Mouse (Mus musculus) forebrain, embryonic 16.5 days (tissue): ENCODE measurements around the gene Hexim2. TPM values are rescaled to one million over a fixed set of nuclear protein-coding genes. Genes with fewer than 3 reads are reported as not detected.

Experiments
- ATAC-seq: fragments of 200-750 bp; cut with Nextera tagmentation; 2 replicates; pipeline ENCODE4 v1.8.0; 2017; ENCODE audit warnings: mild to moderate bottlenecking, moderate library complexity
- H3K27ac ChIP-seq: fragments of 300-500 bp; sonication (generic); 2 replicates; pipeline ENCODE4 v1.5.1; 2014; ENCODE audit warnings: low read length, control low read depth
- H3K27me3 ChIP-seq: fragments of 300-500 bp; sonication (generic); replicated peaks from 2 replicates; pipeline ENCODE4 v1.6.1; 2014; ENCODE audit warnings: low read length; ENCODE audit not compliant: control insufficient read depth, insufficient read depth
- H3K36me3 ChIP-seq: fragments of 300-500 bp; sonication (generic); 2 replicates; pipeline ENCODE4 v1.6.1; 2014; ENCODE audit not compliant: control insufficient read depth, insufficient read depth
- H3K4me1 ChIP-seq: fragments of 300-500 bp; sonication (generic); replicated peaks from 2 replicates; pipeline ENCODE4 v1.6.1; 2014; ENCODE audit warnings: low read length; ENCODE audit not compliant: control insufficient read depth, insufficient read depth
- H3K4me2 ChIP-seq: fragments of 300-500 bp; sonication (generic); 2 replicates; pipeline ENCODE4 v1.6.1; 2014; ENCODE audit warnings: mild to moderate bottlenecking, low read length, control low read depth
- H3K4me3 ChIP-seq: fragments of 300-500 bp; sonication (generic); replicated peaks from 2 replicates; pipeline ENCODE4 v1.5.1; 2014; ENCODE audit warnings: mild to moderate bottlenecking, low read length, control low read depth
- H3K9ac ChIP-seq: fragments of 300-500 bp; sonication (generic); replicated peaks from 2 replicates; pipeline ENCODE4 v1.6.1; 2014; ENCODE audit warnings: low read depth, low read length, control low read depth
- H3K9me3 ChIP-seq: fragments of 300-500 bp; sonication (generic); 2 replicates; pipeline ENCODE4 v1.6.1; 2016; ENCODE audit warnings: low read length; ENCODE audit not compliant: control insufficient read depth
- WGBS: fragments of 180-500 bp; shearing (Covaris S2); extraction: QIAGEN DNeasy Blood & Tissue Kit; methylation state at CpG from one replicate; pipeline ENCODE4 v1.1.7; 2014; 5-methylcytosine and 5-hydroxymethylcytosine counted together
- polyA plus RNA-seq: library from polyadenylated mRNA; unstranded; fragments of >200 nt; fragmentation: Nextera tagmentation; extraction: Ambion mirVana; gene quantifications from 2 replicates; pipeline ENCODE4 v1.2.1, GENCODE M21; 2015

Hexim2 gene
- polyA plus RNA-seq, 1 experiment from 2014 or later = 25.9 TPM

DNA sequence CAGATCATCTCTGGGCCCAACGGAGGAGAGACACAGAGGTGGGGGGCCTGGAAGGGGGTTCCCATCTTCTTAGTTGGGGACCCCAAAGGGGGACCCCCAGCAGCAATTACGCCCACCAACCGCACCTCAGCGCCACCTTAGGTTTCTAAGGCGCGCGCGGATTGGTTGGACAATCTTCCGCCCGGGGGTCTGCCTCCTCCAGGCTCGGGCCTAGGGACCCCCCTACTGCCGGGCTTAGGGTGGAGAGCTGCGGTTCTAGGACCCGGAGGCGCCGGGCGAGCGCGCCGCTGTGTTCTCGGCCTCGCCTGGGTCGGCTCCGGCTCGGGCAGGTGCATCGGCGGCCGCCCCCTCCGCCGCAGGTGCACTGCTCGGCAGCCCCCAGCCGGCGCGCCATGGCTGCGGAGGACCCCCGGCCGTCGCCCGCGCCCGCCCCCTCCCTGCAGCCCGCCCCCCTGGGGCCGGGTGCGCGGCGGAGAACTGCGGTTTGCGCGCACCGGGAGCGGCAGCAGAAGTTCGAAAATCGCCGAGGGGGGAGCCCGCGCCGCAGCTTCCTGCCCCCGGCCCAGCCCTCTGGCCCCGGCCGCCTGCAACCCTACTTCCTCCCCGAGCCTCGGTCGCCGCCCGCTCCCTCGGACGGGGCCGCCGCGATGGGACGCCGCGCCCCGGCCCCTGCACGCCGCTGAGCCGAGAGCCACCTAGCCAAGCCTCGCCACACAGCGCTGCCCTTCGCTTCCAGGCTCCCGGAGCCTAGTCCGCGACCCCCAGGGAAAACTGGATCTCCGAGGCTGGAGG is 38.5 kb downstream of the Hexim2 start, which contains the start of gene Fmnl1:
TSS of gene Fmnl1 (plus strand) at position 614 of the 792 bp plus-strand sequence.
- Histone ChIP-seq H3K4me1 (peaks cover 17% of the 10 kb centered on the region), H3K4me2 (peak within 1 kb of the TSS; percentile 85), H3K9me3 (no peaks in the 10 kb centered on the region), H3K9ac (peak within 1 kb of the TSS; percentile 71), H3K27ac (no peak within 1 kb of the TSS; the same call in 1 of the 2 replicates), H3K4me3 (peak within 1 kb of the TSS; percentile 70), H3K36me3 (no peaks in the 10 kb centered on the region), H3K27me3 (peaks cover 12% of the 10 kb centered on the region; the same call in 1 of the 2 replicates)
- peak; percentile 77 for ATAC-seq
- WGBS = under 1% methylated on average over 83 of the region's 84 CpGs

GRCm38 (mm10) chr11:103171286-103171620 is 39.0 kb downstream of the Hexim2 start:
- H3K4me1 ChIP-seq = peaks cover 17% of the 10 kb centered on the region
- peak overlapping the region; percentile 71 for H3K9ac ChIP-seq
- H3K4me2 ChIP-seq = peak overlapping the region; percentile 85
- H3K36me3 ChIP-seq = no peaks in the 10 kb centered on the region
- H3K4me3 ChIP-seq = peak overlapping the region; percentile 70
- peaks cover 12% of the 10 kb centered on the region; the same call in 1 of the 2 replicates for H3K27me3 ChIP-seq
- no peak for ATAC-seq
- no peak overlapping the region; the same call in 1 of the 2 replicates for H3K27ac ChIP-seq
- WGBS = 3% methylated on average over 23 of the region's 23 CpGs
- H3K9me3 ChIP-seq = no peaks in the 10 kb centered on the region

DNA sequence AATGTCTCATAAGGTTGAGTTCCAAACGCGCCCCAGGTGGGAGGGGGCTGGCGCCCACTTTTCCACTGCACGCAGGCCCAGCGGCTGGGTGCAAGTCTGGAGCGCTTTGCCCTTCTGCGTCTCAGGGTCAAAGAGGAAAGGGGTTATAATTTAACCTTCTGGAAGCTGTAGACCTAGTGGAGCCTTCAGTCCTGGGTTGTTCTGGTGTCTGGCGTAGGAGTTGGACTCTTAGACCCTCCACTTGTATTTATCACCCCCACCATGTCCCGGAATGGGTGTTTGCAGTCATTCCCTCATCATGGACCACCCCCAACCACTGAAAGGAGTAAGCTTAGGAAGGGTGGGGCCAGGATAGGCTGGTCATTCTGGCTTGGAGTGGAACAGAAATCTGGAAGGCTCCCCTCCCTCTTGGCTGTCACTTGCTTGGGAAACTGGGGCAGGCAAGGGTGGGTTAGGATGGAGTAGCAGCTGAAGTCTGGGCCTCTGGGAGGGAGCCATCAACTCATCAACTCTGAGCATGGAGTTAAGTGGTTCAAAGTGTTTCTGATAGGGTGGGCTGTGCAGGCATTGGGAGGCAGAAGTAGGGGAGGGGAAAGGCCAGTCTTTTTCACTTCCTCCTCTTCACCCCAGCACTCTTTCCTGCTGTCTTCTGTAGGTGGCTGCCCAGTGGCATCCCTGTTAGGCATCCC is 39.6 kb downstream of the Hexim2 start:
- Histone ChIP-seq H3K4me2 (peak overlapping the region; percentile 85), H3K9ac (no peak overlapping the region), H3K9me3 (no peaks in the 10 kb centered on the region), H3K36me3 (no peaks in the 10 kb centered on the region), H3K4me3 (peak overlapping the region; percentile 70), H3K27me3 (peaks cover 12% of the 10 kb centered on the region; the same call in 1 of the 2 replicates), H3K4me1 (peaks cover 17% of the 10 kb centered on the region), H3K27ac (no peak overlapping the region)
- no peak for ATAC-seq
- WGBS = 55% methylated on average over 9 of the region's 9 CpGs

GRCm38 (mm10) chr11:103172392-103173040 is 40.3 kb downstream of the Hexim2 start:
- peaks cover 12% of the 10 kb centered on the region; the same call in 1 of the 2 replicates for H3K27me3 ChIP-seq
- no peak overlapping the region for H3K27ac ChIP-seq
- 69% methylated on average over 6 of the region's 6 CpGs for WGBS
- no peak for ATAC-seq
- H3K36me3 ChIP-seq = no peaks in the 10 kb centered on the region
- peak overlapping the region; percentile 13 for H3K4me2 ChIP-seq
- peaks cover 17% of the 10 kb centered on the region for H3K4me1 ChIP-seq
- H3K9me3 ChIP-seq = no peaks in the 10 kb centered on the region
- no peak overlapping the region for H3K4me3 ChIP-seq
- H3K9ac ChIP-seq = no peak overlapping the region

DNA sequence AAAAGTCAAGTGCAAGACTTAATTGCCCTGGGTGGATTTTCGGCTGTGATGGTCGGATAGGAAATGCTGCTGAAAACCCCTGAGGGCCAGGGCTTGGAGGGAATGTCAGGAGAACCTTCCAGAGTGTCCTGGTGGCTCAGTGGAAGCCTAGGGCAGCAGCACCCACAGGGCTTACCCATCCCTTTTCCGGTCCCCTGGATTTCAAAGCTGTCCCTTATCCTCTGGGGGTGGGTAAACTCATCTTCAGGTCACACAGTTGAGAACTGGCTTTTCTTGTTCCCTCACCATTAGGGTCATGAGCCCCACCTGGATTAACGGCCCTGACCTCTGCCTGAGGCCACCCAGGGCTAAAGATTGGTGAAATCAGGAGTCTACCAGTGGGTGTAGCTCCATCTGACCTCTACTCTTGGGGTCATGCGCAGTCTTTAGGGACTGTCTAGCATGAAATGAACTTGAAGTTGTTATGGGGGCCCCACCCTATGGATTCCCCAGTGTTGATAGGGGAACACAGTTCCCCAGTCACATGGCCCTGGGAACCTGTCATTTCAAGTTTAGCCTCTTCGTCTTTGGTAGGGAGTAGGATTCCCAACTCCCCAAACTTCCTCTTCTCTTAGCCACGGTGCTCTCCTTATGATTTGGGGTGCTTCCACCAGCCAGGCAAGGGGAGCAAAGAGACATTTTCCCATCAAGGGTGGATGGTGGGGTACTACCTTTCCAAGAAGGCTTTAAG is 41.0 kb downstream of the Hexim2 start:
- H3K27ac ChIP-seq = no peak overlapping the region
- ATAC-seq = no peak
- H3K4me2 ChIP-seq = no peak overlapping the region
- peaks cover 17% of the 10 kb centered on the region for H3K4me1 ChIP-seq
- H3K27me3 ChIP-seq = peaks cover 12% of the 10 kb centered on the region; the same call in 1 of the 2 replicates
- H3K9ac ChIP-seq = no peak overlapping the region
- no peak overlapping the region for H3K4me3 ChIP-seq
- no peaks in the 10 kb centered on the region for H3K9me3 ChIP-seq
- 84% methylated on average over 7 of the region's 7 CpGs for WGBS
- H3K36me3 ChIP-seq = no peaks in the 10 kb centered on the region

DNA sequence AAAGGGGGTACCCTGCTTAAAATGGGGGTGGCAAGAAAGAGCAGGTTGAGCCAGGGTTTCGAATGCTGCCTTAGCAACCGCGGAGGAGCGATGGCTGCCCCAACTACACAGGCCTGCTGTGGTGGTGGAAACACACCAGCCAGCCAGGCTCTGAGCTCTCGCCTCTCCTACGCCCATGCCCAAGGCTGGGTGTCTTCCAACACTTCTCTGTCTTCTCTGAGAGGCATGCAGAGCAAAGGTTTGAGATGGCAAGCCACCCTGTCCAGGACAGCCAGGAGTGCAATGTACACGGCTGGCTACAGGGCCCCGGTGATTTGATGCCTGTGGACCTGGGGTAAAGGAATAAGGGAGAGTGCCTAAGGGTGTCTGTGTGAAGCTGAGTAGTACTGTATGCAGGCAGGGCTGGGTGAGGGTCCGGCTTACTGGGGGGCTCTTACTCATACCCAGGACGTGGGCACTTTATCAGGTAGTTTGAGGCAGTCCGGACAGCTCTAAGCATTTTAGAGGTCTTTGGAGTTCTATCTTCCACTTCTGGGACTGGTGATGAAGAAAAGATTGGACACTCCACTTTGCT is 41.6 kb downstream of the Hexim2 start:
- Histone ChIP-seq H3K9me3 (no peaks in the 10 kb centered on the region), H3K9ac (no peak overlapping the region), H3K4me3 (no peak overlapping the region), H3K27me3 (peaks cover 12% of the 10 kb centered on the region; the same call in 1 of the 2 replicates), H3K36me3 (no peaks in the 10 kb centered on the region), H3K27ac (no peak overlapping the region), H3K4me2 (no peak overlapping the region), H3K4me1 (peaks cover 17% of the 10 kb centered on the region)
- ATAC-seq = no peak
- whole genome bisulfite sequencing = 93% methylated on average over 11 of the region's 11 CpGs

GRCm38 (mm10) chr11:103174411-103174832 is 42.2 kb downstream of the Hexim2 start:
- Histone ChIP-seq H3K27ac (no peak overlapping the region), H3K36me3 (no peaks in the 10 kb centered on the region), H3K9ac (no peak overlapping the region), H3K27me3 (peaks cover 12% of the 10 kb centered on the region; the same call in 1 of the 2 replicates), H3K9me3 (no peaks in the 10 kb centered on the region), H3K4me2 (no peak overlapping the region), H3K4me1 (peaks cover 14% of the 10 kb centered on the region), H3K4me3 (no peak overlapping the region)
- no peak for ATAC-seq
- WGBS = 87% methylated on average over 5 of the region's 5 CpGs

GRCm38 (mm10) chr11:103174891-103175391 is 42.7 kb downstream of the Hexim2 start:
- H3K27ac ChIP-seq = no peak overlapping the region
- 57% methylated on average over 8 of the region's 8 CpGs for WGBS
- no peak for ATAC-seq

More at GRCm38 (mm10) chr11:103174891-103175391, 42.7 kb downstream of the Hexim2 start:
- Histone ChIP-seq H3K4me2 (no peak overlapping the region), H3K4me1 (peaks cover 14% of the 10 kb centered on the region), H3K9ac (no peak overlapping the region), H3K9me3 (no peaks in the 10 kb centered on the region), H3K4me3 (no peak overlapping the region), H3K27me3 (peaks cover 8% of the 10 kb centered on the region; the same call in 1 of the 2 replicates), H3K36me3 (no peaks in the 10 kb centered on the region)
